Mouse (Mus musculus) liver, postnatal 0 days (tissue): ENCODE data around the gene Scn11a.

Experiments used
- CTCF ChIP-seq: sonication (generic); IDR thresholded peaks from 2 replicates; pipeline ENCODE4 v1.5.1; 2016; ENCODE audit warnings: antibody characterized with exemption, low read depth
- EP300 ChIP-seq: IDR thresholded peaks from 2 replicates; pipeline ENCODE4 v1.6.1; 2016; ENCODE audit warnings: antibody characterized with exemption, low read depth, mild to moderate bottlenecking

GRCm38 (mm10) chr9:119842091-119842490 is 16.8 kb upstream of the Scn11a start:
- TF ChIP-seq CTCF (no peak), EP300 (no peak)
